ENCODE assay signal across 8 mouse cellular contexts in genomic region chr4:148087091-148087906, GRCm38 (mm10). TPM values are rescaled to one million over a fixed set of nuclear protein-coding genes. Genes with fewer than 3 reads are reported as not detected.
A peak's percentile ranks its signal among the peaks of the same experiment; 100 is the strongest.
DNase-seq lines count a peak whose midpoint lies in the region; ATAC-seq and TF ChIP-seq lines count a peak whose summit lies in the region.

No protein-coding gene starts in this region.

- H3K36me3 ChIP-seq in lung, embryonic 16.5 days (ENCODE audit: control insufficient read depth, insufficient read depth, low read length) = no peaks in the 10 kb centered on the region
- H3K36me3 ChIP-seq in stomach, postnatal 0 days (ENCODE audit: control insufficient read depth, insufficient read depth, low read length) = no peaks in the 10 kb centered on the region

- H3K27ac ChIP-seq in bone marrow macrophage, adult 2 months (ENCODE audit: insufficient read depth, low read depth, low read length) = peak overlapping the region; percentile 38
- H3K27ac ChIP-seq in lung, embryonic 16.5 days (ENCODE audit: low read length) = no peak overlapping the region
- H3K27ac ChIP-seq in stomach, postnatal 0 days (replicated peaks) = peak overlapping the region; percentile 83

- TF ChIP-seq CTCF in bone marrow macrophage, adult 2 months (IDR thresholded peaks at IDR 0.05; ENCODE audit: low read depth, low read length) = no peak
- TF ChIP-seq CTCF in stomach, postnatal 0 days (IDR thresholded peaks at IDR 0.05; ENCODE audit: low read depth) = no peak

- no peak for TF ChIP-seq POLR2A in bone marrow macrophage, adult 2 months (IDR thresholded peaks at IDR 0.05; ENCODE audit: borderline replicate concordance, low read depth, low read length)

- H3K4me2 ChIP-seq in lung, embryonic 16.5 days (ENCODE audit: low read depth, low read length) = peak overlapping the region; percentile 67
- peak overlapping the region; percentile 77 for H3K4me2 ChIP-seq in stomach, postnatal 0 days (replicated peaks; ENCODE audit: low read depth)

- no peaks in the 10 kb centered on the region for H3K9me3 ChIP-seq in lung, embryonic 16.5 days (ENCODE audit: control insufficient read depth, low read length)
- H3K9me3 ChIP-seq in stomach, postnatal 0 days (ENCODE audit: control insufficient read depth, low read length) = no peaks in the 10 kb centered on the region

- ATAC-seq in granulocyte monocyte progenitor cell, adult 5-6 weeks (replicated peaks; ENCODE audit: poor library complexity, severe bottlenecking) = peak; percentile 33
- peak; percentile 60 for ATAC-seq in lung, embryonic 16.5 days (ENCODE audit: low read depth)
- peak; percentile 49 for ATAC-seq in stomach, postnatal 0 days (ENCODE audit: low FRiP score, low TSS enrichment)

- no peak for TF ChIP-seq EP300 in stomach, postnatal 0 days (optimal IDR thresholded peaks at IDR 0.05)

- peak; percentile 81 for DNase-seq in adrenal gland, adult 2 months
- DNase-seq in adrenal gland, adult 8-10 months = no peak
- peak; percentile 66 for DNase-seq in kidney, adult 11 months
- DNase-seq in stomach, postnatal 0 days (ENCODE audit: low spot score) = peak; percentile 34
- no peak for DNase-seq in spleen, adult 12 weeks (ENCODE audit: low spot score)

- 3% methylated on average over 29 of the region's 30 CpGs for WGBS in lung, embryonic 16.5 days
- 4% methylated on average over 19 of the region's 30 CpGs for whole genome bisulfite sequencing in stomach, postnatal 0 days

- peaks cover 32% of the 10 kb centered on the region for H3K4me1 ChIP-seq in bone marrow macrophage, adult 2 months (ENCODE audit: control insufficient read depth, insufficient read depth, low read length)
- peaks cover 18% of the 10 kb centered on the region for H3K4me1 ChIP-seq in lung, embryonic 16.5 days (replicated peaks; ENCODE audit: control insufficient read depth, insufficient read depth, low read length)
- no peaks in the 10 kb centered on the region; the same call in 1 of the 2 replicates for H3K4me1 ChIP-seq in stomach, postnatal 0 days (replicated peaks; ENCODE audit: control insufficient read depth, insufficient read depth)

- peak overlapping the region; percentile 81 for H3K4me3 ChIP-seq in bone marrow macrophage, adult 2 months (ENCODE audit: insufficient read depth, low read length)
- peak overlapping the region; percentile 68 for H3K4me3 ChIP-seq in lung, embryonic 16.5 days (ENCODE audit: low read length)
- peak overlapping the region; percentile 75 for H3K4me3 ChIP-seq in stomach, postnatal 0 days (ENCODE audit: low read depth, low read length)

- peak overlapping the region; percentile 76 for H3K9ac ChIP-seq in lung, embryonic 16.5 days (ENCODE audit: low read length)
- H3K9ac ChIP-seq in stomach, postnatal 0 days (ENCODE audit: low read length) = peak overlapping the region; percentile 83

- H3K27me3 ChIP-seq in lung, embryonic 16.5 days (ENCODE audit: control insufficient read depth, insufficient read depth, low read depth, low read length) = no peaks in the 10 kb centered on the region
- H3K27me3 ChIP-seq in stomach, postnatal 0 days (ENCODE audit: control insufficient read depth, insufficient read depth, low read length) = no peaks in the 10 kb centered on the region

RNA-seq across cellular contexts. Expression of gene Agtrap, which starts 0.5 kb away (rescaled TPM):
- 10 to 100 TPM; 75.4 to 97.8 TPM for total RNA-seq in adrenal gland, adult 2 months (2021)
- 135 and 174 TPM in 2 replicates for polyA plus RNA-seq in adrenal gland, adult 2 months (2012; rRNA removed)
- 100 to 1,000 TPM; 117 to 136 (median 124) TPM for total RNA-seq in adrenal gland, adult 8-10 months (2022)
- 34.0 and 34.7 TPM in 2 replicates for polyA plus RNA-seq in bone marrow macrophage, adult 2 months (2012; ENCODE audit: insufficient read depth, insufficient read length, missing spikeins)
- total RNA-seq in granulocyte monocyte progenitor cell, adult 5-6 weeks (2014; fragmentation: Nextera tagmentation) = 28.5 and 30.0 TPM in 2 replicates
- 28.2 and 30.8 TPM in 2 replicates for total RNA-seq in granulocyte monocyte progenitor cell, adult 5-6 weeks (2017)
- polyA plus RNA-seq in lung, embryonic 16.5 days (2015; fragmentation: Nextera tagmentation; extraction: Ambion mirVana) = 16.3 and 17.8 TPM in 2 replicates
- 23.2 and 26.9 TPM in 2 replicates for polyA plus RNA-seq in stomach, postnatal 0 days (2015; fragmentation: Nextera tagmentation; extraction: Ambion mirVana)

RNA-seq across cellular contexts. Expression of gene Mad2l2, which starts 42.9 kb away (rescaled TPM):
- 10 to 100 TPM; 23.4 to 27.3 TPM for total RNA-seq in adrenal gland, adult 2 months (2021)
- polyA plus RNA-seq in adrenal gland, adult 2 months (2012; rRNA removed) = 30.9 and 36.7 TPM in 2 replicates
- 10 to 100 TPM; 24.5 to 32.7 (median 28.9) TPM for total RNA-seq in adrenal gland, adult 8-10 months (2022)
- 30.5 and 30.6 TPM in 2 replicates for polyA plus RNA-seq in bone marrow macrophage, adult 2 months (2012; ENCODE audit: insufficient read depth, insufficient read length, missing spikeins)
- total RNA-seq in granulocyte monocyte progenitor cell, adult 5-6 weeks (2014; fragmentation: Nextera tagmentation) = 27.7 and 36.6 TPM in 2 replicates
- 4.3 and 10.0 TPM in 2 replicates for total RNA-seq in granulocyte monocyte progenitor cell, adult 5-6 weeks (2017)
- polyA plus RNA-seq in lung, embryonic 16.5 days (2015; fragmentation: Nextera tagmentation; extraction: Ambion mirVana) = 47.6 and 50.2 TPM in 2 replicates
- 24.6 and 25.0 TPM in 2 replicates for polyA plus RNA-seq in stomach, postnatal 0 days (2015; fragmentation: Nextera tagmentation; extraction: Ambion mirVana)

RNA-seq across cellular contexts. Expression of gene Draxin, which starts 43.2 kb away (rescaled TPM):
- under 1 TPM; 0.14 TPM for total RNA-seq in adrenal gland, adult 2 months (2021)
- polyA plus RNA-seq in adrenal gland, adult 2 months (2012; rRNA removed) = 0.07 and 0.12 TPM in 2 replicates
- under 1 TPM; 0.06 to 0.15 (median 0.12) TPM for total RNA-seq in adrenal gland, adult 8-10 months (2022)
- polyA plus RNA-seq in bone marrow macrophage, adult 2 months (2012; ENCODE audit: insufficient read depth, insufficient read length, missing spikeins) = 0.20 TPM in 1 of 2 replicates, not detected in the other
- not detected in 2 replicates for total RNA-seq in granulocyte monocyte progenitor cell, adult 5-6 weeks (2014; fragmentation: Nextera tagmentation)
- 0.05 TPM in 1 of 2 replicates, not detected in the other for total RNA-seq in granulocyte monocyte progenitor cell, adult 5-6 weeks (2017)
- polyA plus RNA-seq in lung, embryonic 16.5 days (2015; fragmentation: Nextera tagmentation; extraction: Ambion mirVana) = 0.08 and 0.10 TPM in 2 replicates
- polyA plus RNA-seq in stomach, postnatal 0 days (2015; fragmentation: Nextera tagmentation; extraction: Ambion mirVana) = 0.01 TPM in 1 of 2 replicates, not detected in the other

RNA-seq across cellular contexts. Expression of gene Mthfr, which starts 48.4 kb away (rescaled TPM):
- total RNA-seq in adrenal gland, adult 2 months (2021) = 10 to 100 TPM; 29.2 to 39.3 TPM
- polyA plus RNA-seq in adrenal gland, adult 2 months (2012; rRNA removed) = 30.2 and 38.2 TPM in 2 replicates
- total RNA-seq in adrenal gland, adult 8-10 months (2022) = 10 to 100 TPM; 24.2 to 51.9 (median 36.7) TPM
- 59.0 and 67.2 TPM in 2 replicates for polyA plus RNA-seq in bone marrow macrophage, adult 2 months (2012; ENCODE audit: insufficient read depth, insufficient read length, missing spikeins)
- 5.4 and 7.6 TPM in 2 replicates for total RNA-seq in granulocyte monocyte progenitor cell, adult 5-6 weeks (2014; fragmentation: Nextera tagmentation)
- total RNA-seq in granulocyte monocyte progenitor cell, adult 5-6 weeks (2017) = 2.7 and 9.0 TPM in 2 replicates
- 21.3 and 26.2 TPM in 2 replicates for polyA plus RNA-seq in lung, embryonic 16.5 days (2015; fragmentation: Nextera tagmentation; extraction: Ambion mirVana)
- polyA plus RNA-seq in stomach, postnatal 0 days (2015; fragmentation: Nextera tagmentation; extraction: Ambion mirVana) = 8.2 and 8.7 TPM in 2 replicates

RNA-seq across cellular contexts. Expression of gene Clcn6, which starts 48.7 kb away (rescaled TPM):
- total RNA-seq in adrenal gland, adult 2 months (2021) = 10 to 100 TPM; 10.4 to 12.2 TPM
- 6.5 and 8.6 TPM in 2 replicates for polyA plus RNA-seq in adrenal gland, adult 2 months (2012; rRNA removed)
- total RNA-seq in adrenal gland, adult 8-10 months (2022) = 10 to 100 TPM; 10.1 to 20.4 (median 15.8) TPM
- polyA plus RNA-seq in bone marrow macrophage, adult 2 months (2012; ENCODE audit: insufficient read depth, insufficient read length, missing spikeins) = 8.2 and 9.0 TPM in 2 replicates
- total RNA-seq in granulocyte monocyte progenitor cell, adult 5-6 weeks (2014; fragmentation: Nextera tagmentation) = 7.4 and 9.1 TPM in 2 replicates
- 1.3 and 4.3 TPM in 2 replicates for total RNA-seq in granulocyte monocyte progenitor cell, adult 5-6 weeks (2017)
- 4.5 and 4.8 TPM in 2 replicates for polyA plus RNA-seq in lung, embryonic 16.5 days (2015; fragmentation: Nextera tagmentation; extraction: Ambion mirVana)
- polyA plus RNA-seq in stomach, postnatal 0 days (2015; fragmentation: Nextera tagmentation; extraction: Ambion mirVana) = 1.8 and 2.1 TPM in 2 replicates

Comparison
In these comparisons a context has a peak if more than half of its experiments do, and no peak if none do; other contexts are left out.
1. DNase-seq: peak in adrenal gland, adult 2 months (single experiment), kidney, adult 11 months (single experiment) and stomach, postnatal 0 days (single experiment); none in adrenal gland, adult 8-10 months (single experiment) and spleen, adult 12 weeks (single experiment).
2. Peak in every context shown above with its lines, with median percentiles within 50 percentile points of each other: H3K4me3 ChIP-seq and ATAC-seq.